In genomic region chr14:12284141-12284912, GRCm38 (mm10) we compare ENCODE assay signal across 7 mouse cellular contexts. TPM values are rescaled to one million over a fixed set of nuclear protein-coding genes. Genes with fewer than 3 reads are reported as not detected.
A peak's percentile ranks its signal among the peaks of the same experiment; 100 is the strongest.
DNase-seq lines count a peak whose midpoint lies in the region; ATAC-seq and TF ChIP-seq lines count a peak whose summit lies in the region.

3830406C13Rik (plus strand) TSS chr14:12284173.

- H3K9me3 ChIP-seq in intestine, postnatal 0 days (ENCODE audit: control insufficient read depth) = no peaks in the 10 kb centered on the region
- no peaks in the 10 kb centered on the region for H3K9me3 ChIP-seq in midbrain, embryonic 12.5 days

- no peak for TF ChIP-seq CTCF in intestine, postnatal 0 days (IDR thresholded peaks at IDR 0.05; ENCODE audit: low read depth)
- no peak for TF ChIP-seq CTCF in small intestine, adult 2 months (IDR thresholded peaks at IDR 0.05; ENCODE audit: extremely low read depth, insufficient read length, insufficient replicate concordance, low read depth, low read length)

- peak; percentile 97 for ATAC-seq in intestine, postnatal 0 days
- peak; percentile 99 for ATAC-seq in midbrain, embryonic 12.5 days (ENCODE audit: low FRiP score, low read depth)

- peak; percentile 74 for DNase-seq in adrenal gland, adult 8-10 months
- DNase-seq in embryo, embryonic 9.5 days (ENCODE audit: extremely low spot score) = peak; percentile 87
- DNase-seq in gonadal fat pad, adult 2 months (ENCODE audit: low read depth) = peak; percentile 27
- peak; percentile 89 for DNase-seq in left cerebral cortex, postnatal 4 days

- H3K27ac ChIP-seq in intestine, postnatal 0 days (ENCODE audit: low read depth, low read length) = peak within 1 kb of the TSS; percentile 96
- H3K27ac ChIP-seq in midbrain, embryonic 12.5 days (replicated peaks) = peak within 1 kb of the TSS; percentile 79
- H3K27ac ChIP-seq in small intestine, adult 2 months (ENCODE audit: insufficient read depth, low read depth, low read length) = peak within 1 kb of the TSS; percentile 82

- no peaks in the 10 kb centered on the region for H3K4me1 ChIP-seq in intestine, postnatal 0 days (replicated peaks; ENCODE audit: control insufficient read depth, insufficient read depth, low read length)
- H3K4me1 ChIP-seq in midbrain, embryonic 12.5 days = no peaks in the 10 kb centered on the region
- H3K4me1 ChIP-seq in small intestine, adult 2 months (ENCODE audit: control insufficient read depth, insufficient read depth, insufficient read length, low read length) = peaks cover 2% of the 10 kb centered on the region; the same call in 1 of the 2 replicates

- intact Hi-C loops in left cerebral cortex, postnatal 4 days (cut with DNase I) = no loop called here

- peak; percentile 90 for TF ChIP-seq POLR2A in small intestine, adult 2 months (IDR thresholded peaks at IDR 0.05; ENCODE audit: low read depth, low read length)

- WGBS in intestine, postnatal 0 days = 1% methylated on average over 48 of the region's 48 CpGs
- WGBS in midbrain, embryonic 12.5 days = under 1% methylated on average over 48 of the region's 48 CpGs
- under 1% methylated on average over 48 of the region's 48 CpGs for whole genome bisulfite sequencing in small intestine, adult 2 months

- peak within 1 kb of the TSS; percentile 62 for H3K4me2 ChIP-seq in intestine, postnatal 0 days (replicated peaks; ENCODE audit: low read depth)
- H3K4me2 ChIP-seq in midbrain, embryonic 12.5 days (replicated peaks) = peak within 1 kb of the TSS; percentile 83

- no peaks in the 10 kb centered on the region for H3K36me3 ChIP-seq in intestine, postnatal 0 days (ENCODE audit: control insufficient read depth, insufficient read depth)
- no peaks in the 10 kb centered on the region for H3K36me3 ChIP-seq in midbrain, embryonic 12.5 days
- H3K36me3 ChIP-seq in small intestine, adult 2 months (ENCODE audit: control insufficient read depth, insufficient read depth, low read length) = peaks cover 9% of the 10 kb centered on the region

- peak within 1 kb of the TSS; percentile 89 for H3K9ac ChIP-seq in intestine, postnatal 0 days (ENCODE audit: low read depth, low read length)
- peak within 1 kb of the TSS; percentile 85 for H3K9ac ChIP-seq in midbrain, embryonic 12.5 days (replicated peaks)

- H3K4me3 ChIP-seq in intestine, postnatal 0 days (ENCODE audit: low read depth, low read length) = peak within 1 kb of the TSS; percentile 69
- H3K4me3 ChIP-seq in midbrain, embryonic 12.5 days = peak within 1 kb of the TSS; percentile 68
- peak within 1 kb of the TSS; percentile 76 for H3K4me3 ChIP-seq in small intestine, adult 2 months (ENCODE audit: low read depth, low read length)

- H3K27me3 ChIP-seq in intestine, postnatal 0 days (replicated peaks; ENCODE audit: control insufficient read depth, insufficient read depth, low read length) = no peaks in the 10 kb centered on the region
- H3K27me3 ChIP-seq in midbrain, embryonic 12.5 days = no peaks in the 10 kb centered on the region; the same call in 1 of the 2 replicates
- no peaks in the 10 kb centered on the region for H3K27me3 ChIP-seq in small intestine, adult 2 months (ENCODE audit: control insufficient read depth, insufficient read depth, low read length)

RNA-seq across cellular contexts. Expression of gene 3830406C13Rik, which starts in this region (rescaled TPM):
- 10 to 100 TPM; 40.2 to 50.1 (median 41.7) TPM for total RNA-seq in adrenal gland, adult 8-10 months (2022)
- polyA plus RNA-seq in gonadal fat pad, adult 2 months (2012; rRNA removed) = 9.9 and 14.4 TPM in 2 replicates
- polyA plus RNA-seq in intestine, postnatal 0 days (2015; fragmentation: Nextera tagmentation; extraction: Ambion mirVana) = 39.8 and 41.6 TPM in 2 replicates
- total RNA-seq in left cerebral cortex, postnatal 4 days (2021) = 10 to 100 TPM; 29.4 to 30.6 TPM
- polyA plus RNA-seq in midbrain, embryonic 12.5 days (2016; fragmentation: Nextera tagmentation; extraction: Ambion mirVana) = 27.9 and 29.7 TPM in 2 replicates
- 0.76 TPM in 2 replicates for polyA plus RNA-seq in small intestine, adult 2 months (2012; rRNA removed)

Comparison
In these comparisons a context has a peak if more than half of its experiments do, and no peak if none do; other contexts are left out.
1. Peak in every context shown above with its lines: DNase-seq, ATAC-seq, H3K4me3 ChIP-seq and H3K27ac ChIP-seq.
2. DNase-seq: peak in every context shown above with its lines; median percentile 89 in left cerebral cortex, postnatal 4 days; 87 in embryo, embryonic 9.5 days; 74 in adrenal gland, adult 8-10 months; 27 in gonadal fat pad, adult 2 months.